Mouse (Mus musculus): ENCODE measurements at regions not wholly inside any gene's neighbourhood (a gene's known extent, or its start where the extent isn't known, plus 50 kb on each side); places are given as distances from the start of the nearest gene placed in this dataset.
"Not testable (repeated sequence)": the region's sequence is repeated elsewhere in the genome, so short reads cannot be mapped to it uniquely, and the experiment has no call there.

DNA sequence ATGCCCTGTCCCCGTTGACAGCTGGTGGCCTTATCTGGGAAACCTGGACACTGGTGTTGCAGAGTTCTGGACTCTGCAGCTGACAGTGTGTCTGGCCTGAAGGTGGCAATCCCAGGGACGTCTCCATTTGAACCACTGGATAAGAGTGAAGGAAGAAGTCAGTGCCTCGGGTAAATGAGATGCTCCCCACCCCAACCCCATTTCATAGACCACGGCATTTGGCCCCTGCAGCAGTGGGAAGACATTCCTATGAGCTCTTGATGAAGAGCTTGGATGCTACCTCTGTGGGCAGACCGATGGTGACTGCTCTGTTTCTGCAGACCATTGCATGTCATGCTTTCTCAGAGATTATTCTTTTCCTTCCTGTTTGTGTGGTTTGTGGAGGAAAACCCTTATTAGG is 191.9 kb downstream of the Gm5114 start:
- not testable (repeated sequence) for DNase-seq (ENCODE audit: low read depth, low spot score)

DNA sequence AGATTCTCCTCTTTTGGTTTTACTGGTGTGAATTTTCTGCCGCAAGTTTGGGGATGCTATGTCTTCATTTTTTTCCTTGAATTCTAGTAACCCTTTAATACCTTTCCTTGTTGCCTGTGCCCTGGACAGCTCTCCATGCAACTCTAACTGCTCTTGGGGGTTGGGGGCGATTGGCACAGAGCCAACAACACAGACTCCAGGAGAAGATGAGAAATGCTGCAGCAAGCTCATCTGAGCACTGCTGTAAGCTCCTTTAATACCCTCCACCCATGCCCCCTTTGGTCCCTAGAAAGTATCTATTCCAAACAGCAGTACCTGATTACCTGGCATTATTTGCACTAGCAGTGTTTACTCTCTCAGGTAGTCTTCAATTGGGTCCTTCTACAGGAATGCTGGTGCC is 208.0 kb downstream of the Gm5114 start:
- peak; percentile 36 for DNase-seq (ENCODE audit: low read depth, low spot score)

Data from 3T3-L1 (cell line).